Mouse (Mus musculus) Muller cell, postnatal 12 days (primary cell): ENCODE measurements at regions not wholly inside any gene's neighbourhood (a gene's known extent, or its start where the extent isn't known, plus 50 kb on each side); places are given as distances from the start of the nearest gene placed in this dataset.
A peak's percentile ranks its signal among the peaks of the same experiment; 100 is the strongest.

Experiments used
- DNase-seq: peaks from one replicate; pipeline ENCODE4 v3.0.0-alpha.2; 2015; ENCODE audit errors: inconsistent ontology term

DNA sequence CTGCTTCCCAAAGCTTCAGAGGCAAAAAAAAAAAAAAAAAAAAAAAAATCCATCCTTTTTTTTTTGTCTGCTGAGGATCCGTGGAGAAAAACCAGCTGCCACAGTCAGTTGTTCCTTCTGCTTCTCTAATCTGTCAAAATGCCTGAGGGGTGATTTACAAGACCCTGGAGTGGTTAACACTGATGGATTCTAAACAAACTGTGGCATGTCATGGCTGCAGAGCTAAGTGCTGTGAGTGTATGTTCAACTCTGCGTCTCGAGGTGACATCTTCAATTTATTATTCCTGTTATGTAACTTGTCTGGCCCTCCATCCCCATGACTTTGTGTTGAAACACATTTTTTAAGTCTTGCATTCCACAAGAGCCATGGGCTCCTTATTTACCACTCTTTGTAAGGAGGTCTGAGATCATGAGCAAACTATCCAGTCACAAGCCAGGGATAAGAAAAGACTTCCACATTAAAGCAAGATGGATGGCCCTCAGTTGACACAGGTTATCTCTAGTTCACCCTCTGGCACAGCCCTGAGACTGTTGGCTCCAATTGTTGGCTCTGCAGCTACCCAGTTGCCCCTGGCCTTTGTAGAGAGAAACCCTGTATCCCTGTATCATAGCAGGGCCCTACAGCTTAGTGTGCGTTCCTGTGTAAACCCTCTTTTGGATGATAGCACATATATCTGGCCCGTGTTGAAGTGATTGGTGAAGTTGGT, 153.6 kb downstream of the Thbs2 start:
- DNase-seq = no peak

DNA sequence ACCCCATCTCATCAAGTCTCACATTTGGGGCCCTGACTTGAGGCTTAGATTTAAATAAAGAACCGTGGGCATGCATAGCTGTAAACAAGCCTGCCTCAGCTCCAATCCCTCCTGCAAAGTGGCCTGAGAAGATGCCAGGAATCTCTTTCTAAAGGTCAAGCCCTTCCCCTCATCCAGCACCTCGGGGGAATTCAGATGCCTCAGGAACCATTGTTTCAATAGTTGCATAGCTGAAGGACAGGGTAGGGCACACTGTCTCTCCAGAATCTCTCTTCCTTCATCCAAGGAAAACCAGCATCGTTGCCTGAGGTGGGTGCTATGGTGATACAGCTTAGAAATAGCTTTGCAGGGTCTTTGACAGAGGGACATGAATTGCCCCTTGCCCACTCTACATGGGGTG, 154.4 kb downstream of the Thbs2 start:
- no peak for DNase-seq

DNA sequence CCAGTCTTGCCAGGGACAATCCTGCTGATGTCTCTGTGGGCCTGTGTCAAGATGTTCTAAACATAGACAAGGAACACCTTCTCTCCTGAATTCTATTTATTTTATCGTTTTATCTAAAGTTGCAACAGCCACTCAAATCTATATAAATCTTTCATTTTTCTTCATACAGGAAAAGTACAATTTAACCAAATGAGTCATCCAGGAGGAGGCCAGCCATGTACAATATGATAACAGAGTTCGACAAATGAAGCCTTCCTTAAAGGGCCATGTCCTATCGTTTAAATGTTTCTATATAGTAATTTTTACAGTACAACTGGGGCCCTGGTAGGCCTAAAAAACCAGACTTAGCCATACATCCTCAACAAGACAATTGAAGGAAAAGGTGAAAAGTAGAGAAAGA, 154.8 kb downstream of the Thbs2 start:
- no peak for DNase-seq

DNA sequence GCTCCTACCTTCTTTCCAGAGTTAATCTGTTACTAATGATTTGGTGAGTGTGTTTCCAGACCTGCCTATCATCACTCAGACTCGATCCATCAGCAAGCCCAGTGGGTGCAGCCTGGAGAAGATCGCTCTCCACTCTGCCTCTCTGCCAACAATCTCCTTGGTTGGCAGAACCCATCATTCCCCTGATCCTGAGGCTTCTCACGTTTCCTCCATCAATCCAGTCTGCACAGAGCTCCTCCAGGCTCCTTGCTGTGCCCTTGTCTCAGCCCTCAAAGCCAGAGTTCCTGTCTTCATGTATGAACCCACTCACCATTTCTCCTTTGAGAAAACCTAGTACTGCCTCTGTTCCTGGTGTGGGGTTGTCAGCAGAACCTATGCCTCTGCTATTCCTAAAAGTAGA, 155.5 kb downstream of the Thbs2 start:
- DNase-seq = no peak

DNA sequence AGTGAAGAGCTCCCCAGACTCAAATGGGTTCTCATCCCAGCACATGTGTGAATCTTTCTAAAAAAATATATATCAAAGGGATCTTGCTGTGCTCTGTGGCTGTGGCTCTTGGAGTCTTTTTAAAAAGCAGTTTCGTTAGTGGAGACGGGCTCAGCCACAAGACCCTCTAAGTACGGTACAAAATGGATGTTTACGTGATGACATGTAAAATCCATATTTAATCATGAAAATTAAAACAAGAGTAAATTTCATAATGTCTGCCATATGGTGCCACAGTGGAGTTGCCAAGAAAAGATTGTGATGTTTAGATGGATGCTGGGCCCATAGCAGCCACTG, 161.1 kb downstream of the Thbs2 start:
- no peak for DNase-seq

DNA sequence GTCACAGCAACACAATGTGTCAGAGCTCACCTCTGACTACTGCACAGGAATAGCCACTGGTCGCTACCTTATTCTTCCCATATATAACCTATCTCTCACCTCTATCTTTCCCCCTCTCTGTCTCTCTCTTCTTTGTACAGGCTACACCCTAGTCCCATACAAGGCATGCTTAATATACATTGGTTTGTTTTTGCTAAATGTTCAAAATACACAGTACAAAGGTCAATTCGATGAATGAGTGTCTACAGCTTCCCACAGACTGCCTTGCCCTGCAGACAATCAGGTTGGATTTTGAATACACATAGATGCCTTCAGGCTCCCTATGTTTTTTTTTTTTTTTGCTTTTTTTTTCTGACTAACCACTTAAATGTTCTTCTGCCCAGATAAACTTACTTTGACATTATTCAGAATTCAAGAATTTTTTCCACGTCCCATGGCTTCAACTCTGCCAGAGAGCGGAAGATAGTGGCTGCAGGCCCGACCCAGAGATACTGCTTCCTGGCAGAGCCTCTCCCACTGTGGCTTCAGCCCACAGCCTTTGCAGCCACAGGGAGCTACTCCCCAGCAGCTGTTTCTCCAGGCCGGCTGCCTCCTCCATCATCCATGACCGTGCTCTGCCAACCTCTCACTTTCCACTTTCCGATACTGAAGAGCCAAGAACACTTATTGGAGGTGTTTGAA, 161.6 kb downstream of the Thbs2 start:
- DNase-seq = no peak

DNA sequence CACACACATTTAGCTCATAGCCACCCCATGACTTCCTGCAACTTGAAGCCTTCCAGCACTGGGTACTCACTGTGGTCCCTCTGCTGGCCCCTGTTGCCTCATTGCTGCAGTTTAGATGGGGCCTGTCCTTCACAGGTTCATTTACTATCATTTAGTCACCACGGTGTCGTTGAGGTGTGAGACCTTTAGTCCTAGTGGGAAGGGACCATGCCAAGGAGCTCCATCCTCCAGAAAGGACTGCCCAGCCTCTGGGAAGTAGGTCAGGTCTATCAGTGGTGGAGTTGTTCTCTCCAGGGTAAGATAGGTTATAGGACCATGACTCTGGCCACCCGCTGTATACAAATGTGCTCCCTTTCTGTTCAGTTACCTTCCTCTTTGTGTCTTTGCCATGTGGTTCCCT, 162.2 kb downstream of the Thbs2 start:
- DNase-seq = no peak

DNA sequence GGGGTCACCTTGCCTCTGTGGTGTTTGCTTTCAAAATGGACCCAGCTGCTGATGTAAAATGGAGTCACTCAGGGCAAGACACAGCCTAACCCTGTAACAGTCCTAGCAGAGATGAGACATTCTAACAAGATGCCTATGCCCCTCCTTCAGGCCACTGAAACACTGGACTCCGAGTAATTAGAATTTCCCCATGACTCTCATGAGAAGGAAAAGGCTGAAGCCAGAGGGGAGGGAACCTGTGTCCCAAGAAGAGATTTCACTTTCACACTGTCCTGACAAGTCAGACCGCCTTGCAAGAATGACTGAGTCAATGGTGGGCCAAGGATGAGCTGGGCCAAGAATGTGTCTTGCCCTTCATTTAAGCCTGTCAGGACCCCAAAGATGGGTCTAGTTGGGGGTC, 166.3 kb downstream of the Thbs2 start:
- DNase-seq = no peak

DNA sequence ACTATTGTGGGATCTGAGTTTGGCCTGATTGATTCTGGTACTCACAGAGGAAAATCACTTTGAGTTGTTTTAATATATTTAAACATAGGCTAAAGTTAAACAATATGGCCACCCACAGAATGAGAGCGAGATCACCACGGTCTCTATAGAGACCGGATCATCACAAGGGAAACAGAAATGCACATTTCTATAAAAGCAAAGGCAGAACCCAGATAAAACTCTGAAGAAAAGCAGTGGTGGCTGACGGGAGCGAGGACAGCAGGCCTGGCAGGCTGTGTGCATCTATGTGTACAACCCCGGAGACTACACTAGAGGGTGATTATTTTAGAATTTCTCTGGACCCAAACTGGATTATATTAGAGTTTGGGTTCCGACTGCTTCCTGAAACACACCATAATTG, 168.8 kb downstream of the Thbs2 start:
- DNase-seq = no peak

DNA sequence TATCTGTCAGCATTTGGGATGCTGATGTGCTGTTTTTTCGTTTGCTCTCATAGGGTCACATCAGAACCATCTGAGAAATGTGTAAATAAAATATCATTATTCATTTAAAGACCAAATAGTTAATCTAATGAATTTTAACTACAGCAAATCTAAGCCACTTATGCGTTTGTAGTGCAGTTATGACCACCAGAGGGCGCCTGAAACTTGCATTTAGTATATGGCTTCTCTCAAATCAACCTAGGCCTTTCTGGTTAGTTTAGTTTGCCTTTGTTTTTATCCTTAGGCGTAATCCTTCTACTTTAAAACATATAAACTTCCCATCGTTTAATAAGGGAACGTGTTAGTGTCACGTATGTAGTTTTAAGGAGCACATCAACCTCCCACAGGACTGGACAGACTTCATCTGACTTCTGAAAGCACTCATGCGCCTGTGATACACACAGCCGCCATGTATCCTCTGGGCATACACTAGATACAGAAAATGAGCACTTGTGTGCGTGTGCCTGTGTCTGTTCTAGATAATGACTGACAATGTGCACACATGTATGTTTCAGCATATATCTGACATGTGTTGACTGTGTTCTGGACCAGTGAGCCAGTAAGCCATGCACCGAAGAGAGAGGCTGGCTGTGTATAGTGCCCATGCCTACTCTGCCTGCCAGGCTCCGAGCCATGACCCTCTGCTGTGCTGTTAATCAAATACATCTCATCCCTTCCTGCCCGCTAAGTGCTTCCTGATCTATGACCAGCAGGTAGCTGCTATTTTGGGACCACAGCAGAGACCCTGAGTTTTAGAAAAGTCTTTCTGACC, 169.4 kb downstream of the Thbs2 start:
- peak; percentile 55 for DNase-seq

DNA sequence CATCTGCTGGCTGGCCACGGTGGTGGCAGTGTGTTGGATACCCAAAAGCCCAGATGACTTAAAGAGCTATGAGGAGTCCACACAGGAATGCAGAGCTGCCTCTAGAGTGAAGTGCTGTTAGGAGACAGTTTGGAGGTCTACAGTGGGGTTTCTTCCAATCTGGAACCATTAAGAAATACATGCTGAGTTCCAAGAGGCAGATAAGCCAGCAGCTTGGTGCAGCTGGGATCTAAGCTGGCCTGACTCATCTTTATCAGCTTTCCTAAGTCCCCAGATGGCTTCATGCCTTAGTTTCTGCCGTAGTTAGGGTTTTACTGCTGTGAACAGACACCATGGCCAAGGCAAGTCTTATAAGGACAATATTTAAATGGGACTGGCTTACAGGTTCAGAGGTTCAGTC, 172.0 kb downstream of the Thbs2 start:
- no peak for DNase-seq

DNA sequence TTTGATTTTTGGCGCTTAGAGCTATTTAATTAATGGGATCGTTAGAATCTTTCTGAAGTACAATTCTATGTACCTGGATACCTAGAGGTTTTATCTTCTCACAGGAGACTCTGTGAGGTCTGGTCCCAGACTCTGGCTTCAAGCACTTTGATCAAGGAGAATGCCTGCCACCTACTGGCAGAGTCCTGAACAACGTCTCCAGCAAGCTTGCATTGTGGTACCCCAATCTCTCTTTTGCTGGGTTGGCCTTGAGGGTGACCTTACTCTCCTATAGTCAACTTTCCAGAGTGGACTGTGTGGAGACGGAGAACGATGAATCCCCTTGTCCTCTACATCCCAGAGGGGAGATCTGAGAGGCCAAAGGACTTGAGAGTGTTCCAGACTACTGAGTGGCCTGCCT, 173.5 kb downstream of the Thbs2 start:
- DNase-seq = no peak

DNA sequence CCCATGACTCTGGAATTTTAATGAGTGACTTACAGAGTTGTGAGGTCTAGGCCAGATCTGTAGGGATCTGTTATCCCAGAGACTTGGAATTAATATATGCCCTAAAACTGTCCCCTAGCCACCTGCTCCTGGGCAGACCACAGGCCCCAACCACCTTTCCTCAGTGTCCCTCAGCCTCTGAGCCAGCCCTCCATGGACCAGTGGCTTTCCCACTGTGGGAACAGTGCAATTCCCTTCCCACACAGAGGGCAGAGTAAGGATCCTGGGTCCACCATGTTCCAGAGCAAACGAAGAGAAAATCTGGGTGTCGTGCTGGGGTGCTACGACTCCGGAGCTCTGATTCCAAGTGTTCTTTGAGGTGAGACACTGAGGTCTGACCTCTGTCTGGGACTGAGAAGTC, 174.7 kb downstream of the Thbs2 start:
- no peak for DNase-seq

DNA sequence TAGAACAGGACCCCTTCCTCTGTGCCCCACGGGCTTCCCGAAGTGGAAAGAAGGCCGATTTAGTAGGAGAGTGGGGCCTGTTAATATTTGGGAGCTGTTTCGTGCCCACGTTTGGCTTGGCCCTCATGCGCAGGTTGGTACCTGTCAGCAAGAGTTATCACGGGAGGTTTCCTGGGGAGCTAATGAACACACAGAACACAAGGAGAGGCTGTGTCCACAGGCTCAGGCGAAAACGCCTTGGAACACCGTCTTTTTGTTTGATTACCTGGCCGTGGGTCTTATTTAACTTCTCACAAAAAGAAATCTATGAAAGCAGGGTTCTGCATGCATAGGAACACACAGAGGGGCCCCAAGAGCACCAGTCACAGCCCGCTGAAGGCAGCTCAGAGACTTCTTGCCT, 175.8 kb downstream of the Thbs2 start:
- DNase-seq = no peak

DNA sequence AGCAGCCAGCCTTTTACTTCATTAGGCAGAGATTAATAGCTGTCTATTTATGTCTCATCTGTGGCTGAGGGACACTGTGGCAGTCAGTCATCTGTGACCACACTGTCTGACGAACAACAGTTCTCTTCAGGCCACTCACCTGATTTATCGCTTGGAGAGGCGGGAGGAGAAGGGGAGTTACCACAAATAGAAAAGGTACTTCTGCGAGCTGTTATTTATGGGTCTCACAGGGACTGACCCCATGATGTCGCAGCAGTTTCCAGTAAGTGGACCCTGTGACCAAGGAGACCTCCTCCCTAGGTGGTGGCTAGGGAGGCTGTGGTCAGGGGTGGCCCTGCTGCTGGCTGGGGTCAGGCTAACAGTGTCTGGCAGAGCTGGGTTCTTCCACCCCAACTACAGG, 176.7 kb downstream of the Thbs2 start:
- no peak for DNase-seq

DNA sequence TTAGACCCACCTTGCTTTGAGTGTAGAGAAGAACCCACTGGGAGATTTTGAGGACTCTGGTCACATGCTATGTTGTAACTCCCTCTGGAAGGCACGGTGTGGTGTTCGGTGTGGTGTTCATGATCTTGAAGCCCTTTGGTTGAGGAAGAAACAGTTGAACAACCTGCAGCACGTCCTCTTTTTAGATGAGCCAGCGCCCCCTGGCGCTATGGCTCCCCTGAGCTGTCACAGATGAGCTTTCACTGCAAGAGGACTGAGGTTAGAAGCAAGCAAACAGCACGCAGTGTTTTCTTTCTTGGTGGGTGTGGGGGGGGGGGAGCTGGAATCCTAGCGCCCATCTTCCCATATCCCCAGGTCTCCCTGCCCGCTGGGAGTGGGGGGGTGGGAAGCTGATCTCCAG, 177.9 kb downstream of the Thbs2 start:
- peak; percentile 33 for DNase-seq

DNA sequence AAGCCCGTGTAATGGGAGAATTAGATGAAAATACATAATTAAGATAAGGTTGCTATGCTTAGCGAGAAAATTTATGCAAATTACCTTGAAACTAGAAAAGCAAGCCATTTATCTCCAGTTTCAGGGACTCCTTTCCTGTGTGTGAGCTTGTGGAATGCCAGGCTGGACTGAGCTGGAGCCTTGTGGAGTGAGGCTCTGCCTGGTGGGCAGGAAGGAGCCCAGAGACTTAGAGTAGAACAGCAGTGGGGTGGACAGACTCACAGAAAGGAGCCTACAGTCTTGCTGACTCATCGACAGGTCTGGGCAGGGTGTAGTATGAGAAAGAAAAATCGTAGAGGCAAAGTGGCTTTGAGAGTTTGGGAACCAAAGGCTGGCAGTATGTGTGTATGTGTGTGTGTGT, 180.6 kb downstream of the Thbs2 start:
- DNase-seq = no peak

DNA sequence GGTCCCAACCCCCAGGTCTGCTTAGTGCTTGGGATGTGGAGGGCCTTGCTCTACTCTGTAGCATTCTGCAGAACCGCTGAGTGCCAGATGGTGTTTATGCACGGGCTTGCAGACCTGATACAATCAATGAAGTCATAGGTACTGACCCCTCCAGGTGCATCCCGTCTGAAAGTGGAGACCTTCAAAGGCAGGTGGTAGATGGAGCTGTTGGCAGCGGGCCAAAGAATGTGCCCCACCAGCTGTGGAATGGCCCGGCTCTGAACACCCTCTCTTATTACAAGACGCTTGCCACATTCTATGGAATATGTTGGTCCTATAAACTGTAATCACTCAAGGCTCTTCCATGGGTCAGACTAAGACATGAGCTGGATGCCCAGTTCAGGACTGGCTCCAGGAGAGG, 183.5 kb downstream of the Thbs2 start:
- no peak for DNase-seq

DNA sequence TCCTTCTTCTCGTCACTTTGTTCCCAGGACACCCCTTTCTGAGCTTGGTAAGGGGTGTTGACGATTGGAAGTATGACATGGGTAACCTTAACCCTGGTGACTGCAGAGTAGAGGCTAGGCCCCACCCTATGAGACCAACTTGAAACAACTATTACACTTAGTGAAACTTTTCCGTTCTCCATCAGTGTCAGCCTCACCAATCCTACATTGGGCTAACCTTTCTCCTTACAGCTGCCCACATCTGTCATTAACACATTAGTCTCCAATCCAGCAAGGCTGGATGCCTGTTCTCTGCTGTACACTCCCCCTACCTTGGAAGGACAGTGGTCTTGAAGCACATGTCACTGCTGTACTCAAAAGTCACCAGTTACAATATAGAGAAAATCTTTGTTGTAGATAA, 186.9 kb downstream of the Thbs2 start:
- no peak for DNase-seq

DNA sequence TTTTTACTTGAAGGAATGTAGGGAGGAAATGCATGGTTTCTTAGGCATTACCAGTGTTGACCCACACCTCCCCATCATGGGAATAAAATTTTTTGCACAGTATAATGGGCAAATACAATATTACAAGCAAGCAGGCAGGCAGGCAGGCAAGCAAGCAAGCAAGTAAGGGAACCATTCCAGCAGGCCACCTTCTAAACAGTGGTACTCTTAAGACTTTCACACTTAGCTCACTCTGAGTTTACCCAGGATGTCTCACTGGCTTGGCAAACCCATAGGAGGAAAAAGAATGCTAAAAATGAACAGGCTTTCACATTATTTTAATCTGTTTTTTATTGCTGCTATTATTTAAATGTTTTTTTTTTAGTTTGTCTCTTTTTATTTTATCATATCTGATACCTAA, 187.9 kb downstream of the Thbs2 start:
- no peak for DNase-seq

DNA sequence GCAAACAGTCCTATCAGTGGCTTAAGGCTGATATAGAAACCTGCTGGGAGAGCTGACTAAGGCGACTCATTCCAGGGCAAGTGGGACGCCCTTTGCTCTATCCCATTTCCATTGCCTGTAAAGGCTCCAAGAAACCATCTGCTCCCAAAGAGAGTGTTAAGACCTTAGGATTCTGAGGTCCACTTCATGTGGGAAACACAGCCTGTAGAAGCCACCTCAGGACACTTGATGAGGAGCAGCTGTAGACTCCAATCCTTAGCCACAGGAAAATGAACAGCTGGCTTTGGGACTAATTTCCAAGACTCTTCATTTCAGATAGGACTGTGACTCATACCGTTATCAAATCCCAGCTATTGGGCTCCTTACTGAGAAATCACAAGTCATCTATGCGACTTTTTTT, 188.6 kb downstream of the Thbs2 start:
- DNase-seq = no peak

DNA sequence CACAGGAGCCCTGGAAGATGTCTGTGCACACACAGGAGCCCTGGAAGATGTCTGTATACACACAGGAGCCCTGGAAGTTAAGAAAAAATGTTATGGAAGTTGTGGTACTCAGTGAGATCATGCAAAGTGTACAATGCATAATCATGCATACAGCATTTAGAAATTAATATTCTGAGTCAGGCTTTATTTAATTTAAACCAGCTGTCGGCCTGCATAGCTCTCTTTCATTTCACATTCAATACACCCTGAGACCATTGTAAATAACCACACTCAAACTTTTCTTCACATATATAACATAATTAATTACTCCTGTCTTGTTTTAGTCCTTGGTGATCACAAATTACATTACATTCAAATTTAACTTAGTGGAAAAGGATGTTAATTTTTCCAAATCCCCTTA, 190.4 kb downstream of the Thbs2 start:
- DNase-seq = no peak

DNA sequence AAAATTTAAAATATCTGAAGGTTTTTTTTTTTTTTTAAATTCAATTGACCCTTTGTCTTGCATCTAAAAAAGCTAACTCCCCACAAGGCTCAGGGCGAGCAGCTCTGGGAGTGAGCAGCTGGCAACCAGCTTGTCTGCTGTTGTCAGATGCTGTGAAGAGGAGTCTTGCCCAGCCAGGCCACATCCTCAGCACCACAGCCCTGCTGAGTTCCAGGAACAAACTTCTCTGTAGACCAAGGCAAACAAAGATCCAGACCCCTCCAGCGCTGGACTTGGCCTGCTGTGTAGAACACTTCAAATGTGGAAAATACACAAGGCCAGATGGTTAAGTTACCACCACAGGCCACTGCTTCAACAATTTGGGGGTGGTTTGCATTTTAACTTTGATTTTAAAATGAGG, 192.7 kb downstream of the Thbs2 start:
- no peak for DNase-seq
